Mouse (Mus musculus) kidney, adult 2 months (tissue): ENCODE measurements around the gene Pet100. TPM values are rescaled to one million over a fixed set of nuclear protein-coding genes. Genes with fewer than 3 reads are reported as not detected.
A peak's percentile ranks its signal among the peaks of the same experiment; 100 is the strongest.

Experiments used
- DNase-seq: peaks from one replicate; pipeline ENCODE4 v3.0.0; 2021
- H3K27ac ChIP-seq: fragments of 200-500 bp; 2 replicates; pipeline ENCODE4 v1.5.1; 2012; ENCODE audit warnings: low read depth, low read length, control low read depth, inconsistent platforms; ENCODE audit not compliant: insufficient read depth
- H3K27me3 ChIP-seq: fragments of 200-500 bp; replicated peaks from 2 replicates; pipeline ENCODE4 v1.6.1; 2012; ENCODE audit warnings: mild to moderate bottlenecking, moderate library complexity, low read length, inconsistent platforms; ENCODE audit not compliant: control insufficient read depth, insufficient read depth
- H3K36me3 ChIP-seq: fragments of 200-500 bp; 2 replicates; pipeline ENCODE4 v1.6.1; 2012; ENCODE audit warnings: mild to moderate bottlenecking, moderate library complexity, low read length, inconsistent platforms; ENCODE audit not compliant: control insufficient read depth, insufficient read depth
- H3K4me1 ChIP-seq: fragments of 200-500 bp; 2 replicates; pipeline ENCODE4 v1.6.1; 2011; ENCODE audit warnings: low read length; ENCODE audit not compliant: control insufficient read depth, insufficient read depth
- H3K4me3 ChIP-seq: fragments of 200-500 bp; 2 replicates; pipeline ENCODE4 v1.5.1; 2011; ENCODE audit warnings: mild to moderate bottlenecking, low read depth, low read length, control low read depth; ENCODE audit not compliant: insufficient read depth
- CTCF ChIP-seq: fragments of 200-500 bp; conservative IDR thresholded peaks from 2 replicates; pipeline ENCODE4 v1.5.1; 2011; ENCODE audit warnings: low read depth, mild to moderate bottlenecking, control low read depth, low read length, moderate library complexity, mixed read lengths; ENCODE audit not compliant: insufficient read depth, insufficient read length
- POLR2A ChIP-seq: fragments of 200-500 bp; IDR thresholded peaks from one replicate; pipeline ENCODE4 v1.6.1; 2011; ENCODE audit warnings: low read depth, low read length, control low read depth
- WGBS: fragments of 180-500 bp; shearing (Covaris S2); methylation state at CpG from one replicate; pipeline ENCODE4 v1.1.7; 2018; 5-methylcytosine and 5-hydroxymethylcytosine counted together
- polyA plus RNA-seq: library from polyadenylated mRNA; depleted of rRNA; stranded (reverse); fragments of >200 nt; gene quantifications from 2 replicates; pipeline ENCODE4 v1.2.3, GENCODE M21; 2012

Gene Pet100
- polyA plus RNA-seq, 1 experiment, result 27.2 TPM

DNA sequence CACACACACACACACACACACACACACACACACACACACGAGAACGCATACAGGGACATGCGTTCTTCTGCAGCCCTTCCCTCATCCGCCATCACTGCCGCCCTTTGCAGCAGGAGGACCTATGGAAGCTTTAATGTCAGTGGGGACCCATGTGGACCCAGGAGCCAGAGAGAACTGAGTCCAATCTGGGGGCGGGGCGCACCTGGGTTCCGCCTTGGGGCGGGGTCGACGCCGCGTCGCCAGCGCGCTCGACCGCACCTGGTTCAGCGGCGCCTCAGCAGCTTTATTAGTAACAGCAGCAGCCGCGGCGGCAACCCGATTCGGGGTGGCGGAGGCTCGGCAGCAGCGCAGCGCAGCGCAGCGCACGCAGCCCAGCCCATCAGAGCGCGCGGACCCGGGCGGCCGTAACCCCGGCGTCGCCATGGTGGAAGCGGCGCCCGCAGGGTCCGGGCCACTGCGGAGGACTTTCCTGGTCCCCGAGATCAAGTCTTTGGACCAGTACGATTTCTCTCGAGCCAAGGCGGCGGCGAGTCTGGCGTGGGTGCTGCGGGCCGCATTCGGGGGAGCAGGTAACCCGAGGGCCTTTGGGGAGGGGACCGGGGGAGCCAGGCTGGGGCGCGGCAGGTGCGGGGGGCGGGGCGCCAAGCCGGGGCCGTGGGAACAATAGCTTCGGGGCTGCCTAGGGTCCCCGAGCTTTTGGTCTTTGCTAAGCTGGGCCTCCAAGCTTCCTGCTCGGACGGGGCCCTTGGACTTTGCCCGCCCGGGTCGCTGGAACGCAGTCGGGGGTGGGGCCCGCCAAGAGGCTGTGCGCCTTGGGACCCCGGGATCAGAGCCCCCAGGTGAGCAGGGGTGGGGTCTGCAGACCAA, 33.7 kb upstream of the Pet100 start:
- H3K27me3 ChIP-seq, result no peaks in the 10 kb centered on the region
- TF ChIP-seq CTCF (no peak), POLR2A (peak; percentile 74)
- DNase-seq, result peak; percentile 89
- under 1% methylated on average over 75 of the region's 77 CpGs for WGBS
- H3K36me3 ChIP-seq, result no peaks in the 10 kb centered on the region
- no peaks in the 10 kb centered on the region for H3K4me1 ChIP-seq
- H3K27ac ChIP-seq, result peak overlapping the region; percentile 72
- peak overlapping the region; percentile 85 for H3K4me3 ChIP-seq

DNA sequence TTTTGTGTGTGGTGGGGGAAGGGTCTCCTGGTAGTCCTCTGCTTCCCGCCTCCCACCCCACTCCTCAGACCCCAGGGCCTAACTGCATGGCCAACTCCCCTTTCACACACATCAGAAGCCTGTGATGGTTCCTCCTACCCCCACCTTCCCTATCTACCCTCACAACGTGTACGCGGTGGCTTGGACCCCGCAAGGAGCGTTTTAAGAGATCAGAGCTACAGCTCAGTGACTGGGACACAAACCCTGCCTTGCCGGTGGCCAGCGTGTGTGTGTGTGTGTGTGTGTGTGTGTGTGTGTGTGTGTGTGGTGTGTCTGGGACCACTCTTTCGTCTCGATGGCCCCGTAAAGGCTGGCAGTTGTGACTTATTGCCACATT, 33.1 kb upstream of the Pet100 start:
- peak overlapping the region; percentile 72 for H3K27ac ChIP-seq
- H3K36me3 ChIP-seq, result no peaks in the 10 kb centered on the region
- no peak for TF ChIP-seq POLR2A
- TF ChIP-seq CTCF, result no peak
- DNase-seq, result peak; percentile 12
- 6% methylated on average over 11 of the region's 11 CpGs for WGBS
- H3K27me3 ChIP-seq, result no peaks in the 10 kb centered on the region
- peaks cover under 1% of the 10 kb centered on the region; the same call in 1 of the 2 replicates for H3K4me1 ChIP-seq
- H3K4me3 ChIP-seq, result peak overlapping the region; percentile 85

GRCm38 (mm10) chr8:3593470-3593869, 27.9 kb upstream of the Pet100 start:
- WGBS, result 54% methylated on average over 3 of the region's 3 CpGs
- H3K4me3 ChIP-seq, result no peak overlapping the region
- no peak overlapping the region for H3K27ac ChIP-seq
- no peak for TF ChIP-seq CTCF
- TF ChIP-seq POLR2A, result no peak
- H3K36me3 ChIP-seq, result no peaks in the 10 kb centered on the region
- no peaks in the 10 kb centered on the region for H3K27me3 ChIP-seq
- peak; percentile 66 for DNase-seq
- H3K4me1 ChIP-seq, result peaks cover 14% of the 10 kb centered on the region

DNA sequence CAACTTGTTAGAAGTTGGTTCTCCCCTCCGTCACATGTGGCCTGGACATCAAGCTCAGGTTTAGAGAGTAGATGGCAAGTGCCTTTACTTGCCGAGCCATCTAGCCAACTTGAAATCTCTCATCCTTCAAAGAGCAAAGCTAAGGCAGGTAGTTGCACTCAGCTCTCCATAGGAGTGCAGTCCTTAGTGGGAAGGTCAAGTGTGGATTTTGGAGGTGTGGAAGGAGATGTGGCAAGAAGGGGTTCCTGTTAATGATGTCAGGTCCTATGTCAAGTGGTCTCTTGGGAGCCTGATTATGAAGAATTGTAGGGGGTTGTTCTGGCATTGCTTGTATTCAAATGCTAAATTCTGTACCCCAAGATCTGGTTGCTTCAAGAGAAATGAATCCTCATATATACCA, 26.9 kb upstream of the Pet100 start:
- TF ChIP-seq POLR2A, result no peak
- no peak overlapping the region for H3K4me3 ChIP-seq
- H3K36me3 ChIP-seq, result no peaks in the 10 kb centered on the region
- no peak overlapping the region for H3K27ac ChIP-seq
- no peak for DNase-seq
- WGBS, result 79% methylated on average over 2 of the region's 2 CpGs
- peaks cover 14% of the 10 kb centered on the region for H3K4me1 ChIP-seq
- H3K27me3 ChIP-seq, result no peaks in the 10 kb centered on the region

DNA sequence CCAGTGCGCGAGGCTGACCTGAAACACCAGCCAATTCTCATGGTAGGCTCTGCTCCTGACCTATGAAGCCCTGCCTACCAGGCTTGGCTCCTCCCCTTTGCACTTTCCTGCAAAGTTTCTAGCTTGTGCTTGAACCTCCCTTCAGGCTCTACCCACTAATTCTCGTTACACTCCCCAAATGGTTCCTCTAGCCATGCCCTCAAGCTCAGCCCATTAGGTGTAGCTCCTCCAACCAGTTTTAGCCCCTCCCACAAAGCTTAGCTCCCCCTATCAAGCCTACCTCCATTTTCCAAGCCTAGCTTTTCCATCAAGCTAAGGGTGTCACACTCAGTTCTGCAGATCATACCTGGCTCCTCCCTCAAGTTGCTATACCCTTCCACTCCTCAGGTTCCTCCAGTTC, 23.3 kb upstream of the Pet100 start:
- Histone ChIP-seq H3K4me3 (no peak overlapping the region), H3K27me3 (no peaks in the 10 kb centered on the region), H3K27ac (no peak overlapping the region), H3K36me3 (peaks cover 2% of the 10 kb centered on the region; the same call in 1 of the 2 replicates), H3K4me1 (peaks cover 14% of the 10 kb centered on the region)
- 63% methylated on average over 3 of the region's 3 CpGs for WGBS
- no peak for TF ChIP-seq CTCF
- TF ChIP-seq POLR2A, result no peak
- DNase-seq, result no peak

DNA sequence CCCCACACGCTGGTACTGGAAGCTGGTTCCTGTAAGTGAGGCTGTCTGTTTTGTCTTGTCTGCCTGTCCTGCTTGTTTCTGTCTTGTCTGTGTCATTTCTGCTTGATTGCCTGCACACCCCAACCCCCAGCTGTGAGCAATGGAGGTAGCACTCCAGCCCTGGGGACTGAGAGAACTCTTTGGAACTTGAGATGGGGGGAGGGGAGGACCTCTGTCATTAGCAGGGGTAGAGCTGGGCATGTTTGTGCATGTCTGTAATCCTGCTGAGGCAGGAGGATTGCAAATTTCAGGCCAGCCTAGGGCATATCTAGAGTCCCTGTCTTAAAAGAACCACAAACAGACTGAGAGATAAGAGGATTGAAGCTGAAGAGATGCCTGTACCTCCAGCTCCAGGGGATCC, 22.1 kb upstream of the Pet100 start:
- Histone ChIP-seq H3K27ac (no peak overlapping the region), H3K4me3 (no peak overlapping the region), H3K27me3 (no peaks in the 10 kb centered on the region), H3K4me1 (peaks cover 5% of the 10 kb centered on the region), H3K36me3 (peaks cover 2% of the 10 kb centered on the region; the same call in 1 of the 2 replicates)
- TF ChIP-seq POLR2A, result no peak
- no peak for TF ChIP-seq CTCF
- 75% methylated on average over 1 of the region's 1 CpGs for WGBS
- DNase-seq, result no peak

DNA sequence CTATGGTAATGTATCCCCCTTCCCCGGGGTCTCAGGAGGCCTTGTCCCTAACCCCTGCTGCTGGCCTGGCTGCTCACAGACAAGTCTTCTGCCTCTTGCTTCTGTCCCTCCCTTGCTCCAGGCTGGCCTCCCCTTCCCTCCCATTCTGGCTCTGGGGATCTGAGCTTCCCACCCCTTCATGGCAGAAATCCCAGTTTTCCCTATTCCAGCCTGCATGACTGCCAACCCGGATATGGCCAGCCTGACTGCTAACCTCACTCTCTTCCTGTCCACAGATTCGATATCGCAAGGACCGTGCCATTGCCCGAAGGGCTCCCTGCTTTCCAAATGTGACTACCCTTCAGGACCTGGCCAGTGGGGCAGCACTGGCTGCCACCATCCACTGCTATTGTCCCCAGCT, 20.9 kb upstream of the Pet100 start:
- WGBS, result 66% methylated on average over 6 of the region's 6 CpGs
- peak; percentile 57 for DNase-seq
- no peak overlapping the region for H3K4me3 ChIP-seq

More for the DNA sequence above, 20.9 kb upstream of the Pet100 start:
- Histone ChIP-seq H3K4me1 (no peaks in the 10 kb centered on the region), H3K27me3 (no peaks in the 10 kb centered on the region), H3K36me3 (peaks cover 2% of the 10 kb centered on the region; the same call in 1 of the 2 replicates), H3K27ac (no peak overlapping the region)
- no peak for TF ChIP-seq POLR2A
- TF ChIP-seq CTCF, result no peak
